Mouse (Mus musculus): Measurements from ENCODE around the gene Olfr345.

Gene Olfr345

DNA sequence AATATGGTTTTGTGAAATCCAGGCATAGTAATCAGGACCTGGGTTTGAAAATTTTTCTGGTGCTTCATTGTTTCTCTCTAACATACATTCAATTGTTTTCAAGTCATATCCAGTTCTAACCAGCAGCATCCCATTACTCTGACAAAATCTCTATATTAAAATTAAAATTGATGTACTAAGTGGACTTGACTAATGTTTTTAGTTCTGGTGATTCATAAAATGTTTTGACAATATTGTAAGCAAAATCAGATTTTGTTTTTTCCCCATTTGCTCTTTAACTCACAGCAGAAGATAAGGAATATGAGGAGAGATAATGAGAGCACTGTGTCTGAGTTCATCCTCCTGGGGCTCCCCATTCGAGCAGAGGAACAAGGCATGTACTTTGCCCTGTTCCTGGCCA is at the start of gene Olfr345:
TSS of gene Olfr345 (plus strand) at position 301 of the 400 bp plus-strand sequence.
- no peak for DNase-seq

DNA sequence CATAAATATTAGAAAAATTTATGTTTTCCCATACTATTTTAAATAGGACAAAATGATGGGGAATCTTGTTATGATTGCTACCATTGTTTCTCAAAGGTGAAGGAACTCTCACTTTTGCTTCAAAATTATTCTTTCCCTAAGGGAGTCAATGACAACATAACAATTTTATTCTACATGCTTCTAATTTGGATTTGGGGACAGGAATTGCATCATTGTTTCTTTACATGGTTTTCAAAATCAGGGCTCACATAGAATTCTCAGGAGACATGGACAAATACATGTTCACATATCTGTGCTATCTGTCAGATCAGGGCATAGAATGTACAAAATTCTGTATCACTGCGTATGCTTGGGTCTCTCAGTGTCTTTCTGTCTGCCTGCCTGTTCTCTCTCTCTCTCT is 45.6 kb downstream of the Olfr345 start, which contains the start of gene Olfr346:
TSS of gene Olfr346 (plus strand) at position 301 of the 400 bp plus-strand sequence.
- DNase-seq, result no peak

Measured in lung, postnatal 10 days (tissue).